Comparison of ENCODE assay signal across 8 mouse cellular contexts in the genomic region with DNA sequence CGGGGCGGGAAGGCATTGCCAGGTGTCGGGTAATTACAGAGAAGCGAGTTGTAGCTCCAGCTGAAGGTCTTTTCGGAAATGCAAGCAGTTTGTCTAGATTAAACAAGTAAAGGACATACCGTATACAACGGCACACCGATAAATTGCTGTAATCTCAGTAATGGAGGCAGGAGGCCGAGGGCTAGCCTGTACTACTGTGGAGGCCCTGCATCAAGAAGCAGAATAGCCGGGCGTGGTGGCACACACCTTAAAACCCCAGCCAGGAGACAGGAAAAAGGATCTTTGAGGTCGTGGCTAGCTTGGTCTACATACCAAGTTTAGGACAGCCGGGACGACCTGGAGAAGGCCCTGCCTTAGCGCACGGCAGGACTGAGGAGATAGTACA. TPM values are rescaled to one million over a fixed set of nuclear protein-coding genes. Genes with fewer than 3 reads are reported as not detected.
A peak's percentile ranks its signal among the peaks of the same experiment; 100 is the strongest.
DNase-seq lines count a peak whose midpoint lies in the region; ATAC-seq and TF ChIP-seq lines count a peak whose summit lies in the region.

No protein-coding gene starts in this region.

- peak overlapping the region; percentile 91 for H3K27ac ChIP-seq in heart, embryonic 13.5 days (replicated peaks)
- peak overlapping the region; percentile 80 for H3K27ac ChIP-seq in ES-E14 (ENCODE audit: insufficient read depth, low read depth, low read length, poor library complexity, severe bottlenecking)
- peak overlapping the region; percentile 86 for H3K27ac ChIP-seq in forebrain, postnatal 0 days (ENCODE audit: low read depth, low read length)
- H3K27ac ChIP-seq in midbrain, embryonic 10.5 days (replicated peaks): peak overlapping the region; percentile 95

- peak overlapping the region; percentile 85 for H3K4me3 ChIP-seq in heart, embryonic 13.5 days
- peak overlapping the region; percentile 86 for H3K4me3 ChIP-seq in ES-E14 (ENCODE audit: insufficient read depth in 1 of 2, low read depth in 1 of 2, low read length in 2 of 2, poor library complexity in 1 of 2, severe bottlenecking in 1 of 2)
- peak overlapping the region; percentile 77 for H3K4me3 ChIP-seq in forebrain, postnatal 0 days (ENCODE audit: low read depth, low read length)
- peak overlapping the region; percentile 84 for H3K4me3 ChIP-seq in midbrain, embryonic 10.5 days

- H3K27me3 ChIP-seq in heart, embryonic 13.5 days (replicated peaks): no peaks in the 10 kb centered on the region
- H3K27me3 ChIP-seq in forebrain, postnatal 0 days (ENCODE audit: insufficient read depth, low read length): no peaks in the 10 kb centered on the region
- H3K27me3 ChIP-seq in midbrain, embryonic 10.5 days (ENCODE audit: low read depth, poor library complexity, severe bottlenecking): no peaks in the 10 kb centered on the region

- in situ Hi-C loops in ES-E14 (cut with MboI; ENCODE audit: low sequenced_read_pairs in 2 of 2, unreplicated experiment in 2 of 2): no loop called here

- 10% methylated on average over 16 of the region's 16 CpGs for WGBS in heart, embryonic 13.5 days
- WGBS in forebrain, postnatal 0 days: 15% methylated on average over 16 of the region's 16 CpGs
- WGBS in midbrain, embryonic 10.5 days: 15% methylated on average over 16 of the region's 16 CpGs

- DNase-seq in heart, adult 9 months (ENCODE audit: low spot score in 2 of 2): no peak
- DNase-seq in ES-E14 (ENCODE audit: low read depth, low spot score): no peak
- DNase-seq in forebrain, postnatal 0 days: no peak
- DNase-seq in midbrain, embryonic 10.5 days (ENCODE audit: low spot score): no peak
- no peak for DNase-seq in urinary bladder, postnatal 4 days (ENCODE audit: low spot score in 2 of 2)
- no peak for DNase-seq in adrenal gland, adult (ENCODE audit: inconsistent age in 2 of 2, low spot score in 1 of 2)
- DNase-seq in c-Kit-positive CD71-positive TER-119-positive erythroid progenitor cells, embryonic 14.5 days (ENCODE audit: low spot score): no peak

- H3K9me3 ChIP-seq in heart, embryonic 13.5 days: peaks cover 2% of the 10 kb centered on the region; the same call in 1 of the 2 replicates
- H3K9me3 ChIP-seq in ES-E14 (ENCODE audit: control insufficient read depth, insufficient read depth, low read depth, low read length): no peaks in the 10 kb centered on the region
- 0 out of 2 replicates have a peak, but pooled peaks cover 2% of the 10 kb centered on the region for H3K9me3 ChIP-seq in forebrain, postnatal 0 days (ENCODE audit: low read length)
- H3K9me3 ChIP-seq in midbrain, embryonic 10.5 days (replicated peaks): no peaks in the 10 kb centered on the region

- peak overlapping the region; percentile 94 for H3K4me2 ChIP-seq in heart, embryonic 13.5 days
- H3K4me2 ChIP-seq in forebrain, postnatal 0 days (ENCODE audit: low read depth): peak overlapping the region; percentile 70

- no peak for ATAC-seq in heart, embryonic 13.5 days (ENCODE audit: extremely low read depth, insufficient number of reproducible peaks, low FRiP score, low TSS enrichment)
- peak; percentile 10 for ATAC-seq in forebrain, postnatal 0 days

- peaks cover 32% of the 10 kb centered on the region for H3K4me1 ChIP-seq in heart, embryonic 13.5 days
- H3K4me1 ChIP-seq in ES-E14 (ENCODE audit: control insufficient read depth in 2 of 2, insufficient read depth in 2 of 2, low read length in 2 of 2, poor library complexity in 1 of 2): peaks cover 2 to 3% of the 10 kb centered on the region in 2 experiments; a peak in 1 of 4 replicates
- peaks cover 15% of the 10 kb centered on the region for H3K4me1 ChIP-seq in forebrain, postnatal 0 days (ENCODE audit: insufficient read depth)
- peaks cover 30% of the 10 kb centered on the region for H3K4me1 ChIP-seq in midbrain, embryonic 10.5 days

- TF ChIP-seq CTCF in forebrain, postnatal 0 days (IDR thresholded peaks at IDR 0.05; ENCODE audit: low read depth): no peak

- peak overlapping the region; percentile 90 for H3K9ac ChIP-seq in heart, embryonic 13.5 days
- H3K9ac ChIP-seq in ES-E14 (ENCODE audit: insufficient read depth, low read depth, low read length, poor library complexity, severe bottlenecking): peak overlapping the region; percentile 96
- peak overlapping the region; percentile 73 for H3K9ac ChIP-seq in forebrain, postnatal 0 days

- peaks cover 33% of the 10 kb centered on the region for H3K36me3 ChIP-seq in heart, embryonic 13.5 days
- peaks cover 32% of the 10 kb centered on the region for H3K36me3 ChIP-seq in ES-E14 (ENCODE audit: control insufficient read depth, insufficient read depth, low read length, poor library complexity, severe bottlenecking)
- H3K36me3 ChIP-seq in forebrain, postnatal 0 days (ENCODE audit: insufficient read depth): peaks cover 20% of the 10 kb centered on the region
- H3K36me3 ChIP-seq in midbrain, embryonic 10.5 days: peaks cover 35% of the 10 kb centered on the region

TF ChIP-seq in ES-E14, 5 proteins besides CTCF, POLR2A, EP300 and RAD21:
- TF ChIP-seq HCFC1 (IDR thresholded peaks at IDR 0.05; ENCODE audit: borderline replicate concordance, insufficient read depth, low read length) (no peak), ZNF384 (IDR thresholded peaks at IDR 0.05; ENCODE audit: low read depth, low read length) (no peak), CHD2 (IDR thresholded peaks at IDR 0.05; ENCODE audit: low read depth, low read length) (no peak)

RNA-seq across cellular contexts. Expression of gene Tbrg4, which starts 0.5 kb away (rescaled TPM):
- polyA plus RNA-seq in heart, embryonic 13.5 days (2015; fragmentation: Nextera tagmentation; extraction: Ambion mirVana): 42.9 and 43.0 TPM in 2 replicates
- 178 and 226 TPM in 2 replicates for total RNA-seq in ES-E14 (2012; rRNA removed)
- 32.2 and 41.9 TPM in 2 replicates for total RNA-seq in forebrain, postnatal 0 days (2014; rRNA removed)
- polyA plus RNA-seq in forebrain, postnatal 0 days (2015; fragmentation: Nextera tagmentation; extraction: Ambion mirVana): 30.9 and 31.6 TPM in 2 replicates
- 61.7 and 70.5 TPM in 2 replicates for polyA plus RNA-seq in midbrain, embryonic 10.5 days (2016; fragmentation: Nextera tagmentation; extraction: Ambion mirVana)

RNA-seq across cellular contexts. Expression of gene Wap, which starts 12.1 kb away (rescaled TPM):
- polyA plus RNA-seq in heart, embryonic 13.5 days (2015; fragmentation: Nextera tagmentation; extraction: Ambion mirVana): not detected in 2 replicates
- not detected in 2 replicates for total RNA-seq in ES-E14 (2012; rRNA removed)
- not detected in 2 replicates for total RNA-seq in forebrain, postnatal 0 days (2014; rRNA removed)
- not detected in 2 replicates for polyA plus RNA-seq in forebrain, postnatal 0 days (2015; fragmentation: Nextera tagmentation; extraction: Ambion mirVana)
- polyA plus RNA-seq in midbrain, embryonic 10.5 days (2016; fragmentation: Nextera tagmentation; extraction: Ambion mirVana): not detected in 2 replicates

RNA-seq across cellular contexts. Expression of gene Nacad, which starts 20.5 kb away (rescaled TPM):
- 0.86 and 0.88 TPM in 2 replicates for polyA plus RNA-seq in heart, embryonic 13.5 days (2015; fragmentation: Nextera tagmentation; extraction: Ambion mirVana)
- 0.85 and 1.4 TPM in 2 replicates for total RNA-seq in ES-E14 (2012; rRNA removed)
- 69.4 and 75.6 TPM in 2 replicates for total RNA-seq in forebrain, postnatal 0 days (2014; rRNA removed)
- polyA plus RNA-seq in forebrain, postnatal 0 days (2015; fragmentation: Nextera tagmentation; extraction: Ambion mirVana): 46.4 and 61.3 TPM in 2 replicates
- 17.2 and 39.7 TPM in 2 replicates for polyA plus RNA-seq in midbrain, embryonic 10.5 days (2016; fragmentation: Nextera tagmentation; extraction: Ambion mirVana)

RNA-seq across cellular contexts. Expression of gene Ramp3, which starts 31.9 kb away (rescaled TPM):
- 2.2 and 3.5 TPM in 2 replicates for polyA plus RNA-seq in heart, embryonic 13.5 days (2015; fragmentation: Nextera tagmentation; extraction: Ambion mirVana)
- 24.1 and 47.9 TPM in 2 replicates for total RNA-seq in ES-E14 (2012; rRNA removed)
- 12.9 and 21.1 TPM in 2 replicates for total RNA-seq in forebrain, postnatal 0 days (2014; rRNA removed)
- 17.6 and 20.0 TPM in 2 replicates for polyA plus RNA-seq in forebrain, postnatal 0 days (2015; fragmentation: Nextera tagmentation; extraction: Ambion mirVana)
- polyA plus RNA-seq in midbrain, embryonic 10.5 days (2016; fragmentation: Nextera tagmentation; extraction: Ambion mirVana): 5.6 and 7.1 TPM in 2 replicates
